Mouse (Mus musculus): ENCODE data around the gene Eif4a1. TPM values are rescaled to one million over a fixed set of nuclear protein-coding genes. Genes with fewer than 3 reads are reported as not detected.

The Eif4a1 gene
- polyA plus RNA-seq, 1 experiment from 2014 or later = 339 TPM

GRCm38 (mm10) chr11:69692196-69692811 is 20.1 kb upstream of the Eif4a1 start:
- no peak for TF ChIP-seq CTCF (IDR thresholded peaks at IDR 0.05; ENCODE audit: low read depth)
- TF ChIP-seq EP300 (optimal IDR thresholded peaks at IDR 0.05) = no peak
- Histone ChIP-seq H3K36me3 (ENCODE audit: control insufficient read depth, insufficient read depth, low read length) (no peaks in the 10 kb centered on the region), H3K27me3 (ENCODE audit: control insufficient read depth, insufficient read depth, low read length) (no peaks in the 10 kb centered on the region), H3K4me2 (replicated peaks; ENCODE audit: low read depth) (no peak overlapping the region), H3K4me1 (replicated peaks; ENCODE audit: control insufficient read depth, insufficient read depth) (no peaks in the 10 kb centered on the region), H3K9ac (ENCODE audit: low read length) (no peak overlapping the region), H3K4me3 (ENCODE audit: low read depth, low read length) (no peak overlapping the region), H3K9me3 (ENCODE audit: control insufficient read depth, low read length) (no peaks in the 10 kb centered on the region), H3K27ac (replicated peaks) (no peak overlapping the region)
- ATAC-seq (ENCODE audit: low FRiP score, low TSS enrichment) (no peak), DNase-seq (ENCODE audit: low spot score) (no peak)
- WGBS = 73% methylated on average over 9 of the region's 9 CpGs

DNA sequence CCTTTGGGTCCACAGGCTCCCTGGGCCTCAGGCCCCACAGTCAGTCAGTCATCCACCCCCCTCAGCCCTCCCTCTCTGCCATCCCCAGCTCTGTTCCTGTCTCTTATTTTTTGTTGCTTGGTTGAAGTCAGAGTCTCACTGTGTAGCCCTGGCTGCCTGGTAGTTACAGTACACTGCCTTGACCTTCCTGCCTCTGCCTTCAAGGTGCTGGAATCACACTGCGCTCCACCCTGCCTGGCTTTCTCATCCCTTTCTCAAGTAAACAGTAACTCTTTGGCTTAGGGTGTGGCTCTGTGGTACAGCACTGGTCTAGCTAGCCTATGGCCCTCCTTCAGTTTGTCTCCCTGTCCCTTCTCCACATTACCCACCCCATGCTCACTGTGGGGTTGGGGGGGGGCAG is 17.7 kb upstream of the Eif4a1 start:
- H3K27ac ChIP-seq (replicated peaks) = no peak overlapping the region
- H3K4me3 ChIP-seq (ENCODE audit: low read depth, low read length) = no peak overlapping the region
- DNase-seq (ENCODE audit: low spot score) (no peak), ATAC-seq (ENCODE audit: low FRiP score, low TSS enrichment) (no peak)
- H3K36me3 ChIP-seq (ENCODE audit: control insufficient read depth, insufficient read depth, low read length) = no peaks in the 10 kb centered on the region
- H3K4me1 ChIP-seq (replicated peaks; ENCODE audit: control insufficient read depth, insufficient read depth) = peaks cover 9% of the 10 kb centered on the region
- WGBS = 91% methylated on average over 1 of the region's 1 CpGs
- no peak overlapping the region for H3K4me2 ChIP-seq (replicated peaks; ENCODE audit: low read depth)
- TF ChIP-seq CTCF (IDR thresholded peaks at IDR 0.05; ENCODE audit: low read depth) = no peak
- no peak for TF ChIP-seq EP300 (optimal IDR thresholded peaks at IDR 0.05)
- H3K27me3 ChIP-seq (ENCODE audit: control insufficient read depth, insufficient read depth, low read length) = no peaks in the 10 kb centered on the region
- H3K9me3 ChIP-seq (ENCODE audit: control insufficient read depth, low read length) = no peaks in the 10 kb centered on the region
- H3K9ac ChIP-seq (ENCODE audit: low read length) = no peak overlapping the region

DNA sequence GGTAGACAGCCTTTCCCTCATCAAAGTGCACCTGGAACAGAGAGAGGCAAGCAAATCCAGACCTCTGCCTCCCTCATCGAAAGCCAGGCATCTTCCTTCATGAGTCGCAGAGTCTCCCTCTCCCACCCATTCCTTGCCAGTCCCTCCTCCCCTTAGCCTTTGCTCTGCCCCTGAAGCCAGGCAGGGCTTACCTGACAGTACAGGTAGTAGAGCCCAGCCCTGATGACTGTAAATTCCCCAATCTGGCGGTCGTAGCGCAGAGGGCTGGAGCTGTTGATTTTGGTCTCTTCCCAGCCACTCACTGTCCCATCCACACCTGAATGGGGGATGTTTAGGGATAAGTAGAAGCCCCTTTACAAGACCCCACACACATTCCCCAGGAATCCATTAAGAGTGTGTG is 14.8 kb upstream of the Eif4a1 start:
- H3K4me2 ChIP-seq (replicated peaks; ENCODE audit: low read depth) = 0 out of 2 replicates have a peak overlapping the region, but pooled peaks have one; percentile 17
- no peak for DNase-seq (ENCODE audit: low spot score)

DNA sequence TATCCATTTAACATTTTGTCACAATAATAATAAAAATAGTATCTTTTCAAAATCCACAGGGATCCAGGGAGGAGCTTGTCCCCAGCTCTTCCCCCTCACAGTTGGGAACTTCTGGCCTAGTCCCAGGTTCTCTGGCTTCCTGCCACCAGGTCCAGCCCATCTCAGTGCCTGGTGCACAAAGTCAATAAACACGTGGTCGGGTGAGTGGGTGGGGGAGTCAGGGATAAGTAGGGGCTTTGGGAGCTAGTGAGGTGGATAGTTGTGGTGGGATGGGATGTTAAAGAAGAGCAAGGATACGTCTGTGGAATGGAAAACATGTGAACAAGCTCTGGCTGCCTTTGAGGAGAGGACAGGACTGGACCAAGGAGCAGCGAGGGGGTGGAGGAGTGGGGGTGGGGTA is 14.2 kb upstream of the Eif4a1 start:
- DNase-seq (ENCODE audit: low spot score) = peak; percentile 84
- ATAC-seq (ENCODE audit: low FRiP score, low TSS enrichment) = no peak
- no peaks in the 10 kb centered on the region for H3K27me3 ChIP-seq (ENCODE audit: control insufficient read depth, insufficient read depth, low read length)
- H3K9ac ChIP-seq (ENCODE audit: low read length) = no peak overlapping the region
- no peak overlapping the region for H3K4me3 ChIP-seq (ENCODE audit: low read depth, low read length)
- WGBS = 11% methylated on average over 4 of the region's 4 CpGs
- no peaks in the 10 kb centered on the region for H3K36me3 ChIP-seq (ENCODE audit: control insufficient read depth, insufficient read depth, low read length)
- TF ChIP-seq CTCF (IDR thresholded peaks at IDR 0.05; ENCODE audit: low read depth) (no peak), EP300 (optimal IDR thresholded peaks at IDR 0.05) (no peak)
- no peak overlapping the region for H3K4me2 ChIP-seq (replicated peaks; ENCODE audit: low read depth)
- peaks cover 9% of the 10 kb centered on the region for H3K4me1 ChIP-seq (replicated peaks; ENCODE audit: control insufficient read depth, insufficient read depth)
- peak overlapping the region; percentile 74 for H3K27ac ChIP-seq (replicated peaks)
- no peaks in the 10 kb centered on the region for H3K9me3 ChIP-seq (ENCODE audit: control insufficient read depth, low read length)

More for the DNA sequence above, 14.8 kb upstream of the Eif4a1 start:
- no peak for ATAC-seq (ENCODE audit: low FRiP score, low TSS enrichment)
- Histone ChIP-seq H3K4me1 (replicated peaks; ENCODE audit: control insufficient read depth, insufficient read depth) (peaks cover 9% of the 10 kb centered on the region), H3K36me3 (ENCODE audit: control insufficient read depth, insufficient read depth, low read length) (no peaks in the 10 kb centered on the region), H3K4me3 (ENCODE audit: low read depth, low read length) (no peak overlapping the region), H3K27ac (replicated peaks) (peak overlapping the region; percentile 74), H3K27me3 (ENCODE audit: control insufficient read depth, insufficient read depth, low read length) (no peaks in the 10 kb centered on the region), H3K9me3 (ENCODE audit: control insufficient read depth, low read length) (no peaks in the 10 kb centered on the region), H3K9ac (ENCODE audit: low read length) (no peak overlapping the region)
- TF ChIP-seq CTCF (IDR thresholded peaks at IDR 0.05; ENCODE audit: low read depth) (no peak), EP300 (optimal IDR thresholded peaks at IDR 0.05) (no peak)
- 43% methylated on average over 5 of the region's 5 CpGs for WGBS

- H3K27ac ChIP-seq (replicated peaks) = peak within 1 kb of the TSS; percentile 92
- peak within 1 kb of the TSS; percentile 51 for H3K9ac ChIP-seq (ENCODE audit: low read length)
These were observed 13.4 kb upstream of the Eif4a1 start, which contains the start of gene Tnfsf13 for GRCm38 (mm10) chr11:69685526-69686148. Gene Tnfsf13, minus strand, starts transcription at chr11:69685784.

GRCm38 (mm10) chr11:69684936-69685335 is 12.7 kb upstream of the Eif4a1 start:
- TF ChIP-seq CTCF (IDR thresholded peaks at IDR 0.05; ENCODE audit: low read depth) (no peak), EP300 (optimal IDR thresholded peaks at IDR 0.05) (no peak)
- Histone ChIP-seq H3K4me3 (ENCODE audit: low read depth, low read length) (no peak overlapping the region), H3K4me1 (replicated peaks; ENCODE audit: control insufficient read depth, insufficient read depth) (peaks cover 12% of the 10 kb centered on the region), H3K36me3 (ENCODE audit: control insufficient read depth, insufficient read depth, low read length) (no peaks in the 10 kb centered on the region), H3K9me3 (ENCODE audit: control insufficient read depth, low read length) (no peaks in the 10 kb centered on the region), H3K9ac (ENCODE audit: low read length) (peak overlapping the region; percentile 8; the same call in 1 of the 2 replicates), H3K4me2 (replicated peaks; ENCODE audit: low read depth) (no peak overlapping the region), H3K27me3 (ENCODE audit: control insufficient read depth, insufficient read depth, low read length) (no peaks in the 10 kb centered on the region), H3K27ac (replicated peaks) (peak overlapping the region; percentile 92)
- DNase-seq (ENCODE audit: low spot score) = no peak
- ATAC-seq (ENCODE audit: low FRiP score, low TSS enrichment) = no peak
- WGBS = 88% methylated on average over 6 of the region's 6 CpGs

More at GRCm38 (mm10) chr11:69685526-69686148, 13.4 kb upstream of the Eif4a1 start, which contains the start of gene Tnfsf13:
- peak; percentile 30; the same call in 1 of the 2 replicates for ATAC-seq (ENCODE audit: low FRiP score, low TSS enrichment)
- Histone ChIP-seq H3K4me3 (ENCODE audit: low read depth, low read length) (no peak within 1 kb of the TSS), H3K9me3 (ENCODE audit: control insufficient read depth, low read length) (no peaks in the 10 kb centered on the region), H3K27me3 (ENCODE audit: control insufficient read depth, insufficient read depth, low read length) (no peaks in the 10 kb centered on the region), H3K4me2 (replicated peaks; ENCODE audit: low read depth) (peak within 1 kb of the TSS; percentile 31; the same call in 1 of the 2 replicates), H3K4me1 (replicated peaks; ENCODE audit: control insufficient read depth, insufficient read depth) (peaks cover 12% of the 10 kb centered on the region), H3K36me3 (ENCODE audit: control insufficient read depth, insufficient read depth, low read length) (no peaks in the 10 kb centered on the region)
- TF ChIP-seq CTCF (IDR thresholded peaks at IDR 0.05; ENCODE audit: low read depth) (no peak), EP300 (optimal IDR thresholded peaks at IDR 0.05) (no peak)
- WGBS = 39% methylated on average over 10 of the region's 10 CpGs
- peak; percentile 56 for DNase-seq (ENCODE audit: low spot score)

All from stomach, postnatal 0 days (tissue).